Mouse (Mus musculus) hematopoietic multipotent progenitor cell, adult 10-12 weeks (in vitro differentiated cells): ENCODE measurements around the gene Bod1l. TPM values are rescaled to one million over a fixed set of nuclear protein-coding genes. Genes with fewer than 3 reads are reported as not detected.

Source experiments
- polyA plus RNA-seq: library from polyadenylated mRNA; stranded (reverse); fragments of >175 nt; gene quantifications from 2 replicates; pipeline ENCODE4 v1.2.3, GENCODE M21; 2012; ENCODE audit warnings: low replicate concordance

The Bod1l gene
- polyA plus RNA-seq, result 11.1 and 23.6 TPM in 2 replicates

GRCm38 (mm10) chr5:41844147-41844529 lies at the start of gene Bod1l:
Gene Bod1l (minus strand): TSS chr5:41844315.

DNA sequence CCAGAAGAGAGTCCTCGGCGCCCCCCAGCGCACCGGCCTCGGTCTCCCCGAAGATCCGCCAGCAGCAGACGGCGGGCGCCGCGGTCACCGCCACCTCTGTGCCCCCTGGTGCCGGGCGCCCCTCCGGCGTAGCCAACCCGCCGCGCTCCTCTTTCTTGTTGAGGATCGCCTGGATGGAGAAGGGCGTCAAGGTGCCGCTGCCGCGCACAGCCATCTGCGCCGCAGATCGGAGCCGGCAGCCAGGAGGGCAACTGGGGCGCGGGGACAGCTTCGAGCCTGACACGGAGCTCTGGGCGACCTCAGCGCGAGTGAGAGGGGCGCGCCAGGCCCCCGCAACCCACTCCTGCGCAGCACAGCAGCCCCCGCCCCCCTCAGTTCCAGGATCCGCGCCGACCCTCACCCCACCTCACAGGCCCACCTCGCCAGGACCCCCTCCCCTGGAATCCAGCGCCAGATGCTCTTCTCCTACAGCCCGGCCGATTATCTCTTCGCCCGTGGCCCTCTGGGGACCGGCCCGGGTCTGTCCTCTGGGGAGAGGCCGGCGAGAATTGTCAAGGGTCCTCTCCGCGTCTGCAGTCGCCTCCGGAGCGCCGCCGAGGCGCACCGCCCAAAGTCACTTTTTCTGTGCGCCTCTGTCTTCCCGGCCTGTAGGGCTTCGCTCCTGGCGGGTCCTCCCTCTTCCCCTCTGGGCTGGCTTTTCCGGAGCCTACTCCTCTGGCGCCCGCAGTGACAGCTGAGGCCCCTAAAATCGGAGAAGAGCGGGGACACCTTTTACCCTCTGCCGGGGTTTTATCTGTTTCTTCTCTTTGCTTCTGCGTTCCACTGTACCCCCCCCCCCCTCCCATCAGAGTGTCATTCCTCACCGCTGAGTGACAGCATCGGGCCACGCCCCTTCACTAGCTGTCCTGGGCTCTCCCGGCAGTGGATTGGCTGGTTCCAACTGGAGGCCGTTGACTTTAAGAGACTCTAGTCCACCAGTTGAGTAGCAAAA lies 80.1 kb downstream of the Bod1l start, which contains the start of gene Nkx3-2:
Gene Nkx3-2, minus strand, starts transcription at position 771 of the 991 bp plus-strand sequence.

Other genes with a start within 250 kb of the Bod1l start
- 36.5 and 97.9 TPM in 2 replicates for gene Rab28, start 136.2 kb downstream of the Bod1l start, polyA plus RNA-seq
- gene Nkx3-2, start 79.8 kb downstream of the Bod1l start, polyA plus RNA-seq, result 0.17 TPM in 1 of 2 replicates, not detected in the other
- gene Gm16223, start 223.6 kb upstream of the Bod1l start, polyA plus RNA-seq, result not detected in 2 replicates